Mouse (Mus musculus) ES-Bruce4 (cell line): ENCODE measurements around the gene Klhl8. TPM values are rescaled to one million over a fixed set of nuclear protein-coding genes. Genes with fewer than 3 reads are reported as not detected.

Experiments used
- H3K27ac ChIP-seq: 2 replicates; pipeline ENCODE4 v1.5.1; 2012; ENCODE audit warnings: low read length, inconsistent platforms; ENCODE audit not compliant: insufficient read depth
- H3K27me3 ChIP-seq: 2 replicates; pipeline ENCODE4 v1.6.1; 2012; ENCODE audit warnings: mild to moderate bottlenecking, low read length, inconsistent platforms; ENCODE audit not compliant: control insufficient read depth, poor library complexity, insufficient read depth, severe bottlenecking
- H3K36me3 ChIP-seq: 2 replicates; pipeline ENCODE4 v1.6.1; 2012; ENCODE audit warnings: inconsistent platforms, mild to moderate bottlenecking, low read length, moderate library complexity; ENCODE audit not compliant: control insufficient read depth, poor library complexity, insufficient read depth, severe bottlenecking
- H3K4me1 ChIP-seq: one replicate; pipeline ENCODE4 v1.8.1; 2011; ENCODE audit warnings: low read length; ENCODE audit not compliant: control insufficient read depth, insufficient read depth
- H3K4me3 ChIP-seq: 2 replicates; pipeline ENCODE4 v1.5.1; 2011; ENCODE audit warnings: low read depth, mild to moderate bottlenecking, low read length
- H3K9ac ChIP-seq: 2 replicates; pipeline ENCODE4 v1.6.1; 2012; ENCODE audit warnings: low read depth, mild to moderate bottlenecking, inconsistent platforms; ENCODE audit not compliant: poor library complexity, severe bottlenecking
- H3K9me3 ChIP-seq: replicated peaks from 2 replicates; pipeline ENCODE4 v1.6.1; 2012; ENCODE audit warnings: mild to moderate bottlenecking, low read length, inconsistent platforms; ENCODE audit not compliant: control insufficient read depth, poor library complexity, insufficient read depth, severe bottlenecking
- CTCF ChIP-seq: IDR thresholded peaks from one replicate; pipeline ENCODE4 v1.8.1; 2011; ENCODE audit warnings: low read depth, low read length
- EP300 ChIP-seq: IDR thresholded peaks from 2 replicates; pipeline ENCODE4 v1.6.1; 2011; ENCODE audit warnings: low read depth, low read length; ENCODE audit not compliant: insufficient read depth
- POLR2A ChIP-seq: IDR thresholded peaks from one replicate; pipeline ENCODE4 v1.8.1; 2011; ENCODE audit warnings: low read length; ENCODE audit not compliant: insufficient read depth
- polyA plus RNA-seq: library from polyadenylated mRNA; stranded (reverse); fragments of >200 nt; gene quantifications from 2 replicates; pipeline ENCODE4 v1.2.4, GENCODE M21; 2011; ENCODE audit warnings: low read depth; ENCODE audit not compliant: missing spikeins, insufficient read depth, insufficient read length

The Klhl8 gene
- polyA plus RNA-seq, 1 experiment, result 20.2 TPM

GRCm38 (mm10) chr5:103918233-103918632 is 7.2 kb upstream of the Klhl8 start:
- Histone ChIP-seq H3K9me3 (no peaks in the 10 kb centered on the region), H3K36me3 (no peaks in the 10 kb centered on the region), H3K9ac (no peak overlapping the region), H3K4me1 (no peaks in the 10 kb centered on the region), H3K27me3 (0 out of 2 replicates have a peak, but pooled peaks cover 1% of the 10 kb centered on the region), H3K27ac (no peak overlapping the region), H3K4me3 (no peak overlapping the region)
- TF ChIP-seq EP300, result no peak
- TF ChIP-seq POLR2A, result no peak
- TF ChIP-seq CTCF, result no peak

GRCm38 (mm10) chr5:103917357-103917895 is 6.4 kb upstream of the Klhl8 start:
- H3K4me3 ChIP-seq, result no peak overlapping the region
- 0 out of 2 replicates have a peak, but pooled peaks cover 1% of the 10 kb centered on the region for H3K27me3 ChIP-seq
- no peaks in the 10 kb centered on the region for H3K36me3 ChIP-seq
- no peak overlapping the region for H3K27ac ChIP-seq
- H3K4me1 ChIP-seq, result no peaks in the 10 kb centered on the region
- no peaks in the 10 kb centered on the region for H3K9me3 ChIP-seq
- H3K9ac ChIP-seq, result no peak overlapping the region
- TF ChIP-seq CTCF (no peak), POLR2A (no peak), EP300 (no peak)

DNA sequence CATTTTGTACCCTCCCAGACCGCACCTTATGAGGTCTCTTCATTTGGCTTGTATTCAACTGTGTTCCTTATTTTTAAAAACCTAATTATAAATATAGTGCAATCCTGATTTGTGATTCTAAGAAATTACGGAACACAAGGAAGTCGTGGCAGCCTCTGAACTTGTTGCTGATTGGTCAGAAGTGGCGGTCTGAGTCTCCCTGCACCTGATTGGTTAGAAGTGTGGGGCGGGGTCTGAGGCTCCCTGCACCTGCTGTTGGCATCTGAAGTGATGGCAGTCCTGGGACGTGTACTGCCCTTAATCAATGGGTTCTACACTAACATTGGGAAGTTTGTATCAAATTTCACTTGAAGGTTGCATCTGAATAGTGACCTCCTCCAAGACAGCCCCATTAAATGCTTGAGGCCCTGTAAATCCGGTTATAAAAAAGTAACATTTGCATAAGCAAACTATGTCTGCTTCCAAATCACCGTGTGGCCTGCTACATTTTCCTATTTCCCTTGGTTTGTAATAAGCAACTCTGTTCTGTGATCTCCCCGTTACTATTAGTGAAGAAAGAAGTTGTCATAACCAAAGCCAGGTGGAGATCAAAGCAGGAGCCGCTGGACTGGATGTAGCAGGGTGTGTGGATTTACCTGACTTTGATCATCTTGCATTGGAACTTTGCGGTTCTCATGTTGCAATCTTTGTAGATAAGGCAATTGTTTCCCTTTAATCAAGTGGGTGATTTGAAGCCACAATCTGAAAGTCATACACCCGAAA is 5.7 kb upstream of the Klhl8 start:
- no peaks in the 10 kb centered on the region for H3K9me3 ChIP-seq
- H3K9ac ChIP-seq, result no peak overlapping the region
- TF ChIP-seq POLR2A (no peak), CTCF (no peak), EP300 (no peak)
- no peaks in the 10 kb centered on the region for H3K36me3 ChIP-seq
- no peak overlapping the region for H3K4me3 ChIP-seq
- no peak overlapping the region for H3K27ac ChIP-seq
- 0 out of 2 replicates have a peak, but pooled peaks cover 1% of the 10 kb centered on the region for H3K27me3 ChIP-seq
- no peaks in the 10 kb centered on the region for H3K4me1 ChIP-seq

GRCm38 (mm10) chr5:103914335-103915226 is 3.5 kb upstream of the Klhl8 start:
- TF ChIP-seq CTCF (no peak), EP300 (no peak), POLR2A (no peak)
- Histone ChIP-seq H3K4me1 (peaks cover 3% of the 10 kb centered on the region), H3K9ac (no peak overlapping the region), H3K36me3 (no peaks in the 10 kb centered on the region), H3K27me3 (0 out of 2 replicates have a peak, but pooled peaks cover 1% of the 10 kb centered on the region), H3K4me3 (no peak overlapping the region), H3K27ac (no peak overlapping the region), H3K9me3 (no peaks in the 10 kb centered on the region)

DNA sequence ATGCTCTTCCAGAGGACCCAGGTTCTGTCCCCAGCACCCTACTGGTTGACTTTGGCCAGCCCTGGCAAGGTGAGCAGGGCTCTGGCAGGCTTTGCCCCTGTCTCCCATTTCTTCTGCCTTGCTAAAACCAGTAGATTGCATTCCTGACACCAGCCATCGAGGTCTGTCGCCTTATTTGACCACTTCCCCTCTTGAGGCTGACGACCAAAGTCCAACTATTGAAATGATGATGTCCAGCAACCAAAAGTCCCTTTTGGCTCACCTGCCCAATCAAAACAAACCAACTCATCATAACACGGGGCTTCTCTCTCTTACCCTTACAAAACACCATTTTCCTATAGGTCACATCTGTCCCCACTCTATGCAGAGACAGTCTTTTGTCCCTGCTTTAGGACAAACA is 2.1 kb upstream of the Klhl8 start:
- no peak overlapping the region for H3K4me3 ChIP-seq
- TF ChIP-seq EP300, result no peak
- no peak for TF ChIP-seq POLR2A
- no peak for TF ChIP-seq CTCF
- H3K4me1 ChIP-seq, result peaks cover 3% of the 10 kb centered on the region
- H3K9ac ChIP-seq, result no peak overlapping the region
- H3K9me3 ChIP-seq, result no peaks in the 10 kb centered on the region
- H3K27me3 ChIP-seq, result 0 out of 2 replicates have a peak, but pooled peaks cover 1% of the 10 kb centered on the region
- no peak overlapping the region for H3K27ac ChIP-seq
- peaks cover 3% of the 10 kb centered on the region for H3K36me3 ChIP-seq
